Mouse (Mus musculus) adrenal gland, postnatal 36 days (tissue): Measurements from ENCODE around the gene Atg13. TPM values are rescaled to one million over a fixed set of nuclear protein-coding genes. Genes with fewer than 3 reads are reported as not detected.

Source experiments
- DNase-seq, 2 experiments: peaks; one replicate each; pipeline ENCODE4 v3.0.0; 2021; ENCODE audit warnings: mixed read lengths in 1 of 2
- total RNA-seq, 2 experiments: library from RNA; stranded (reverse); gene quantifications; 2 replicates each; pipeline ENCODE4 v1.2.3; 2021

Atg13 gene
- total RNA-seq, 2 experiments from 2014 or later = 47.8 to 82.8 TPM

GRCm38 (mm10) chr2:91695436-91696224 lies 14.7 kb downstream of the Atg13 start:
- DNase-seq = peak in 1 of 2 experiments; percentile 35

DNA sequence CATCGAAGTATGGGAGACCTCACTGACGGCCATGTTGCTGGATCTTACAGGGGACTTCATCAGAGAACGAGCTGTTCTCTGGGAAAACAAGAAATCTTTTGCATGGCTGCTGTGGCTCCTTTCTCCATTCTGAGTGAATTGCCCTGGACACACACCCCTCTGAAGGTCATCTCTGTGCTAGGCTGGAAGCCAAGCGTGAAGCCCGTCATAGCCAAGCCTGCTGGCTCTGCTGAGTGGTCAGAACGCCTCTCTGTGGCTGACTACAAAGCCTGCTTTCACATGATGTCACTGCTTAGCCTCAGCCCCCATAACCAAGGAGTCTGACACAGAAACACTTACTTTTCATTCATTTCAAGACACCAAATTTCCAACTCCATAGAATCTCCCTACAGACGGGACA lies 20.9 kb downstream of the Atg13 start:
- DNase-seq = peak; percentile 90 to 93

DNA sequence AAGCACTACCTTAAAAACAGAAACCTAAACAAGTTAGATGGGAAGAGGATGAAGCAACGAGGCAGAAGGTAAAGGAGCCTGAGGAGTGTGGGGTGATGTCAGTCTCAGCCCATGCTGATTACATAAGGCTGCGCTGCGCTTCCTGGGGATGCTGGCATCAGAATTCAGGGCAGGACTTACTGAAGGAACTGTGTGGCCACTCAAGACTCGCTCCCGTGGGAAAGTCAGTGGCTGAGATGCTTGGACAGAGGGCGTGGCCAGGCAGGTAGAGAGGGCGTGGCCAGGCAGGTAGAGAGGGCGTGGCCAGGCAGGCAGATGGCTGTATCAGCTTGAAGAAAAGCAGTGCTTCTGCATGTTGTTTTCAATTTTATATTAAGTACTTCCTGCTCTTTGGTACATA lies 26.5 kb downstream of the Atg13 start:
- DNase-seq = no peak

GRCm38 (mm10) chr2:91682850-91683249 lies 27.5 kb downstream of the Atg13 start:
- peak; percentile 17 to 59 for DNase-seq

- DNase-seq = no peak
These were observed 33.4 kb downstream of the Atg13 start for GRCm38 (mm10) chr2:91676961-91677360.

DNA sequence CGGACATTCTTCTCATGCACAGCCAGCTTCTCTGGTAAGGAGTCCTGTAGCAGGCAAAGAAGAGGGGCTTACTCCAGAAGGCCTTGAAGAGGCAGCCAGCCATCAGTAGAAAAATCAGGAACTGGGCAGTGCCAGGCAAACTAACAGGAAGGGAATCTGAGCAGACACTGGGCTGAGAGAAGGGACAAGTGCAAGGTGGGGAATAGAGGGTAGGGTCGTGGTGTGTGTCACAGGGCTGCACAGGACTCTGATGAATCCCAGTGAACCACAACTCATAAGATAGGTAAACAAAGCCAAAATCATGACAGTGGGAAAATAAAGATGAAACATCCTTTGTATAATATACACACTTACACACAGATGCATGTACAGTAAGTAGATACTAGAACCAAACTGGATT lies 34.0 kb downstream of the Atg13 start:
- no peak for DNase-seq

DNA sequence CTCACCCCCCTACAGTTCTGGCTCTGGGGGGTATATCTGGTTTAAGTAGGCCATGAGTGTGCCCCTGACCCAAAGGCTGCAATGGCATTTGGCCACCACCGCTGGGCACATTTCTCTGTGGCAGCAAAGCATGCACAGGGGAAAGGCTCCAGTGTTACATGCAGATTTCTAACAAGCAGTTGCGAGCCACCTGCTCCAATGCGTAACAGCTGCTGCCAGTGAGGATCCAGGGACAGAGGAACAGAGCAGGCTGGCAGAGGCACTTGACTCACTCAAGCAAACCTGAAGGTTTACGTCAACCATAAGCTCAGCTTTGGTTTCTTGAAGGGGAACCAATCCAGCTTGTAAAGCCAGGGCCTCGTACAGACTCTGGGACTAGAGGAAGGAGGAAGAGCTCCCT lies 35.5 kb downstream of the Atg13 start:
- DNase-seq = no peak

DNA sequence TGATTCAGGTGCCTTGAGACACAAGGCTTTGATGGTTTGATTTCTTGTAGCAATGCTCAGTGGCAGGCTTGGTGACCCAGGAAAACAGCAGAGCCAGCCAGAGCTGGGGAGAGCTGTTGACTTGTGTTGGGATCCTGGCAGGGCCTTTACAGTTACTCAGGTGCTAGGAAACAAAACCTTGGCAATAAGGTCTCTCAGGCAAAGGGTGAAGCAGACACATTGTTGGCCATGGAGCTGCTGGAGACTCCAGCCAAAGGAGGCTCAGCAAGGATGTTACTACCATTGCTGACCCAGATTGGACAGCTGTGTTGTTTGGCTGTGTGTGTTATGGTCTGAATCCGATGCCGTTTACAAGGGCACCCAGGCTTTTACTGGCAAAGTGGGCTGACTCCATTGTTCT lies 36.8 kb downstream of the Atg13 start:
- DNase-seq = no peak

- peak in 1 of 2 experiments; percentile 31 for DNase-seq
These were observed 40.3 kb downstream of the Atg13 start for GRCm38 (mm10) chr2:91670038-91670437.

GRCm38 (mm10) chr2:91669326-91669725 lies 41.0 kb downstream of the Atg13 start:
- peak in 1 of 2 experiments; percentile 62 for DNase-seq

DNA sequence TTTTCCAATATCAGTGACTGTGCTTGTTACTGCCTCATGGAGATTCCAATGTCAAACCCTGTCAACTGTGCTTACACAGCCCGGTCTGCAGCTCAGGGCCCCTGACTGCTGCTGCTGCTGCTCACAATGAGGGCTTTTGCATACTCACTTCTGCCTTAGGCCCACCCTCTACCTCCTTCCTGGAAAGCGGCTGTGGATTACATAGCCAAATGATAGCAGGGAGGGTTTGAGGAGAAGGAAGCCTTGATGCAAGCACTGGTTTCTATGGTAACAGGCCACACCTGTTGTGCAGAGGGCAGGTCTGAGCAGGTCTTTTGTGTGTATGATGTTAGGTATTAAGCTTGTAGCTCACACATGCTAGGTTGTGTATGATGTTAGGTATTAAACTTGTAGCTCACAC lies 42.6 kb downstream of the Atg13 start:
- no peak for DNase-seq

DNA sequence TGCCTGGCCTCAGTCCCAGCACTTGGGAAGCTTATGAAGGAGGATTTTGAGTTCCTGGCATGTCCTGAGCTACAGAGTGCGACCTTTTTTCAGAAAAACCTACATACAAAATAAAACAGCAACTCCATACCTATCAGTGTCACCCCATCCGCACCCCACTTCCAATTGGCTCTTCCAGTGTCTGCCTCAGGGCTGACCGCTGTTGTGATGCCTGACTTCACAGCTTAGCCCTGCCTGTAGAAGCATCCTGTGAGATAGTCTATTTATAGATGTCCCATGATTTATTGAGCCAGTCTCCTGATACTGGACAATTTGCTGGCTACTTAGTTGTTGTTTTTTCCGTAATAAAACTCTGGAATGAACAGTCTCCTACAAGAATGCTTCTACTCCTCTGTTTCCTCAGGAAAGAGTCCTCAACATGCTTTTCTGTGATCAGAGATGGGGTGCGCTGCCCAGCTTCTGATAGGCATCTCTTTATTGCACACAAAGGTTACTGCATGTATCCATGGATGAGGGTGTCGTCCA lies 43.9 kb downstream of the Atg13 start:
- DNase-seq = no peak

DNA sequence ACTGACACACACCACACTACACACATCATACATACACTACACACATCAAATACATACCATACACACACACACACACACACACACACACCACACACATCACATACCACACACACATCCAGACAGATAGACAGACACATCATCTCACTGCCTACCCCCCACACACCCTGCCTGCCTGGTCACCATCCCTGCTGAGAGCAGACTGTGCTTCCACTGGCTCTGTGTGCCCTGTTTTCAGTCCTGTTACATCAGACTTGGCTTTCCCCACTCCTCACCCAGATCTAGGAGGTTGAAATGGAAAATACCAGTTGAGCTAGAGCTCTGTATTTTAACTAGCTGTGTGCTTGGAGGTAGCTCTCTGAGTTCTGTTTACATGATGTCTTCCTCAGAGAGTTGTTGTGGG lies 45.6 kb downstream of the Atg13 start:
- DNase-seq = no peak

GRCm38 (mm10) chr2:91660981-91661380 lies 49.4 kb downstream of the Atg13 start:
- DNase-seq = no peak

DNA sequence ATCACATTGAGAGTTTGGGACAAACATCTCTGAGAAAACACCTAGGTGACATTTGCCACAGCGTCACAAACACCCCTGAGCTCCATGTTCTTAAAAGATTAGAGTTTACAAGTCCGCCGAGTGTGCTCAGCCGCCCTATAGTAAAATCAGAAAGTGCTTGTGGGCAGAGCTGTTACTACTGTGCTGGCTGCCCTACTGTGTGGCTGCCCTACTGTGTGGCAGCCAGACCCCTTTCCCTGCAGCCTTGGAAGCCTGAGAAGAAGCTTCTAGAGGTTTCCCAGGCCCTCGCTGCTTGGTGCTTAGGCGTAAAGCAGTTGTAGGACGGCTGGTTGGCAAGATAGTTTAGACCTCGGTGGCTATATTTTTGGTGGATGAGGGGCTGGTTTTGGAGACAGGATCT lies 50.7 kb downstream of the Atg13 start:
- no peak for DNase-seq

DNA sequence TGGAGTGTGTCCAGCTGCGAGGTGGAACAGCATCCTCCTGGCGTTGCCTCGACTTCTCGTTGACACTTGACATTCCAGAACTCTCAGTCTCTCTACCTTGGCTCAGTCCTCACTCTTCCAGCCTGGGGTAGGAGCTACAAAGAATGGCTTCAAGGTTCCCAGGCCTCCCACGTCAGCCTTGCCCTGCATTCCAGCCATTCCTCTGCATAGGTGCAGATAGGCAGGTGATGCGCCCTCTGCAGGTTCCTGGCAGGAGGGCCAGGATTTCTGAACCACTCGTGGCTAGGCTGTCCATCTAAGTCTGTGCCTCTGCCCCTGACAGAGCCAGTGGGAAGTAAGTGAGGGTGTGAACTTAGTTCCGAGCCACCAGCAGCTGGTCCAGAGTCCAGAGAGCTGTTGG lies 53.6 kb downstream of the Atg13 start:
- no peak for DNase-seq

- no peak for DNase-seq
These were observed 54.5 kb downstream of the Atg13 start for GRCm38 (mm10) chr2:91655827-91656226.

GRCm38 (mm10) chr2:91655388-91655787 lies 55.0 kb downstream of the Atg13 start:
- DNase-seq = no peak

- no peak for DNase-seq
These were observed 57.5 kb downstream of the Atg13 start for GRCm38 (mm10) chr2:91652863-91653262.

DNA sequence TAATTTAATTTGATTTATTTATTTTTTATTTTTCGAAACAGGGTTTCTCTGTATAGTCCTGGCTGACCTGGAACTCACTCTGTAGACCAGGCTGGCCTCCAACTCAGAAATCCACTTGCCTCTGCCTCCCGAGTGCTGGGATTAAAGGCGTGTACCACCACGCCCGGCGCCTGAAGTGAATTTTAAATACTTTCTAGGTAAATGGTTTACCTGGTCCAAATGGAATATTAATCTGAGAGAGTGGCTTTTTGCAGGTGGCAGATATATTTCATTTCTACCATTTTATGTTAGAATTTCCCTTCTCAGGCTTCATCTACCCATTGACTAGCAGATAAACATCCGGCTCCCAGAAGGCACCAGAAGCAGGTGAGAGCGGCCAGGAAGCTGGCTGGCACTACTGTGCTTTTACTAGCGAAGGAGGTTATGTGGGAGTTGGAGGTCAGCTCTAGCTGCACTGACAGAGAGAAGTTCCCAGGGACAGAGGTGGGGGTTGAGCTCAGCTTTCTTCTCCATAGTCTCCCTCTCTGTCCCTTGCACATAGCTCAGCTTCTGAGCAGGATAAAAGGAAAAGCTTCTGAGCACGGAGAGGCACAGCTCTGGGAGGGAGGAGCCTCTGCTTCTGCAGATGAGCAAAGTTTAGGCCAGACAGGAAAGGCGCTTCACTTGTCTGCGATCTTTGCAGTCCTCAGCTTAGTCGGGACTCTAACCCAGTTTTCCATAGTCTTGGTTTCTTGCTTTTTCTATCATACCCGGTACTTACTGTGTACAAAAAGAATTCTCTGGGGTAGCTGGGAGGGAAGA lies 58.7 kb downstream of the Atg13 start:
- DNase-seq = no peak

DNA sequence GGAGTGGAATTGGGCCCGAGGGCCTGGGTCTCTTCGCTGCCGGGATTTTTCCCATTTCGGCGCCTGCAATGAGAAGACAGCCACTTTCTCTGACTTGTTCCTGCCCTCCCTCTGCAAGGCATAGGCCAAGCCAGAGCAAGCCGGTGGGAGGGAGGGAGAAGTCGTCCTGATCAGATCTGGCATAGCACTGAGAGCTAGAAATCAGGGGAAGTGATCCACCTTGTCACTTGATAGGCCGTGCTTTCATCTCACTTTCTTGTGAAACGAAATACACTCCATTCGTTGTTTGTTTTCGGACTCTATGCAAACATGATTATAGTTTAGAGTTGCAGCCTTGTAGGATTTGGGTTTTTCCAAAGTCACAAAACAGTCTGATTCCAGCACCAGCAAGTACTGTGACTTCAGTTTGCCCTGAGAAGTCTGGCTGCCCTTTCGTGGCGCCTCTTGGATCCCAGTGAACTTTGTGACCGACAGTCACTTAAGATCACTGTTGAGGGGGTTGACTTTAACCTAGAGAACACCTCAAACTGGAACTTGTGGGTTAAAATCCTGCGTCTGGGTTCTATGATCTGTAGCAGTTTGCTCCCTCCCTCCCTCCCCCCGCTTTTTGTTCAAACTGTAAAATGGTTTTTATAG lies 59.9 kb downstream of the Atg13 start:
- no peak for DNase-seq

DNA sequence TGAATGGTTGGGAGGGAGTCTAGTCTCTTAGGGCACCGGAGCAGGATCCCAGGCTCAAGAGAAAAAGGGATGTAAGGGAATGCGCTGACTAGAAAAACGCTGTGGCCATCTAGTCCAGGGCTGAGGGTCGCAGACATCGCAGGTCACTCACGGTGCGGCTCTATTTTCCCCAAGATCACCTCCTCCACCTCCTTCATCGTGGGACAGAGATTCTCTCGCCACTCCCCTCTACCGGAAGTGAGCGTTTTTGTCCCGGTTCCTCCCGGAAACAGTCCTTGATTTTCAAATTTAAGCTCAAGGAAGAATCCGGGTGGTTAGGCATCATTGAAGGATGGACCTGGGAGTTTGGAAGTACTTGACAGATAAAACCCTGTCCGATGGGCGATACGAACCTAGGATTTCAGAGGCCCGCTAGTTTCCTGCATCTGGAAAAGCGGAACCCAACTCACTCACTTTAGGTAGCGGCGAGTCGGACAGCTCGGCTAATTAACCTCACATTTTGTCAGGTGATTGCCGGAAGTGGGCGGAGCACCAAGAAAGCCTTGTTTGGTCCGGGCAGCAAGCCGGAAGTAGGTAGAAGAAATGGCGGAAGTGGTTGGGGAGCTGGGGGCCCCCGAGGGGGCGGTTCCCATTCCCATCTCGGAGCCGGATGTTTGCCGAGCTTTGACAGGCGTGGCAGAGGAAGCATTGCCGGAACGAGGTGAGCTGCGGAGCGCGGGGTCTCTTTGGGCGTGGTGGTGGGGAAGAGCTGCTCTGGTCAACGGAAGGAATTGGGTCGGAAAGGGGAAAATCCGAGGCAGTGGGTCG lies 60.6 kb downstream of the Atg13 start, which contains the start of the genes Zfp408 and Arhgap1:
TSS of gene Zfp408 (minus strand) at position 239 of the 807 bp plus-strand sequence.
TSS of gene Arhgap1 (plus strand) at position 308 of the 807 bp plus-strand sequence.
- peak; percentile 97 for DNase-seq
